Mouse (Mus musculus) forelimb bud, embryonic 11.5 days (tissue): ENCODE data around the gene Tmem130.
"Not testable (repeated sequence)": the region's sequence is repeated elsewhere in the genome, so short reads cannot be mapped to it uniquely, and the experiment has no call there.

Experiments used
- DNase-seq: peaks from one replicate; pipeline ENCODE4 v3.0.0-alpha.2; 2012; ENCODE audit warnings: low read depth, low spot score

The Tmem130 gene

DNA sequence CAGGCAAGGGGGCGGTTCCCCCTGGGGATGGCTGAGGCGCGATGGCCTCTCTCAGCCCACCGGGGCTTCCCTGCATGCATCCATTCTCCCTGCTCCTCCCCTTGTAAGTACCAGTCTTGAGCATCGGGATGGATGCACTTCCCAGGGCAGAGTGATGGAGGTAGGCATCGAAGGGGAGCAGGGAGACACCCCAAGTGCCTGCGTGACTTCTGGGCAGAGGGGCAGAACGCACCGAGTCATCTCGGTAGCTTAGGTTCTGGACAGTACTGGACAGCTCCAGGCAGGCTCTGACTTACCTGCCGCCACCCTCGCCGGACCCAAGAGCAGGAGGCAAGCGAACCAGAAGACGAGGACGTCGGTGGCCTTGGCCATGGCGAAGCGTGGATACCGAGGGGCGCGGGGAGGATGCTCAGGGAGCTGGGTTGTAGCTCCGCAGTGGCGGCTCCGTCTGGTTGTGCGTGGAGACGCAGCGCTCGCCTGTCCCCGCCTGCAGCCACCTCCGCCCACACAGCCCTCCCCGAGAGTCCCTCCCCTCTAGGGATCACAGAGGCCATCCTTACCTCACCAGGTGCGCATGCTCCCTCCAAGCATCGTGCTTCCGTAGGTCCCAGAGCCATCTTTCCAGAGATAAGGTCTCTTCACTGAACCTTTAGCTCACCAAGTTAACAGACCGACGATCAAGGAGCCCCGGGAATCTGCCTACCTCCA, at the start of gene Tmem130:
TSS of gene Tmem130 (minus strand) at position 658 of the 708 bp plus-strand sequence.
- no peak for DNase-seq

GRCm38 (mm10) chr5:144806931-144807330, 45.3 kb upstream of the Tmem130 start:
- no peak for DNase-seq

DNA sequence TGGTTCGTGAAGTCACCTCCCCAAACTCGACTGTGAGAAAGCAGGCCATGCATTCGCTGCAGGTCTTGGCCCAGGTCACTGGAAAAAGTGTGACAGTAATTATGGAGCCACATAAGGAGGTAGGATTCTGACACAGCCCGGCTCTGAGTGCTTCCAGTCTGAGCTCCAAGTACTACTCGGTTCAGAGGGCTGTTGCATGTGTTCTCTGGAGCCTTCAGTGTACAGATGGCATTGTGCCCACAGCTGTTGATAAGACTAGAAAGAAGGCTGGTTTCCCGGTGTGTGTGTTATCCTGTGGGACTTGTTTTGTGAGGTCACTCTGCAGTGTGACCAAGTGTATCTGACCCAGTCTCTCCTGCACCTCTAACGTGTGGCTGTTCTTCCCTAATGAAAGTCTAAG, 42.6 kb upstream of the Tmem130 start:
- DNase-seq: no peak

DNA sequence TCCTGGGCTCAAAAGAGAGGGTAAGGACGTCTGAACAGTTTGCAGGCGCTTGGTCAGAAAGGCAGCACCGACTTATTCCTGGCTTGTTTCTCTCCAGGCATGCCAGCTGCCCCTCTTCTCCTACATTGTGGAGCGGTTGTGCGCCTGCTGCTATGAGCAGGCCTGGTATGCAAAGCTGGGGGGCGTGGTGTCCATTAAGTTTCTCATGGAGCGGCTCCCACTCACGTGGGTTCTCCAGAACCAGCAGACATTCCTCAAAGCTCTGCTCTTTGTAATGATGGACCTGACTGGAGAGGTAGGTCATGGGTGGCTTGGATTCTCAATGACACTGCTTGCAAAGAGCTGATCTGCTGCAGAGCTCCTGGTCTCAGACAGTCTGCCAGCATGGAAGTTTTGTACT, 41.4 kb upstream of the Tmem130 start:
- no peak for DNase-seq

DNA sequence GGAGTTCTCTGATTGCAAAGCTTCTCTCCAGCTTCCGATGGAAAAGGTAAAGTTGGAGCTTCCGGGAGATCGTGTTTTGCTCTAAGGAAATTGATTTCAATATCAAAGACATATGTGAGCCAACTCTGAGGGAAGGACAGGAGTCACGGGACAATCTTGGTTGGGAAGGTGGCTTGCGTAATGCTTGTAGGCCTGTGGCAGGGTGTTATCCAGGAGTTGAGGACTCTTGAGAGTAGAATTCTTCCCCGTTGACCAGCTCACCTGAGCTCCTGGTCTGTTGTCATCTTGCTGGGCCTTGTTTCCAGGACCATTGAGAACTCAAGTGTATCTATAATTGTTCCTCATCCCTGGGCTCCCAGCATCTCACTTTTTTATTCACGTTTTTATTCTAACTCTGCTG, 35.5 kb upstream of the Tmem130 start:
- DNase-seq: no peak

- peak; percentile 24 for DNase-seq
Observed at GRCm38 (mm10) chr5:144794687-144795086, 33.1 kb upstream of the Tmem130 start.

GRCm38 (mm10) chr5:144793374-144793773, 31.8 kb upstream of the Tmem130 start:
- no peak for DNase-seq

- DNase-seq: no peak
Observed at GRCm38 (mm10) chr5:144786464-144786863, 24.8 kb upstream of the Tmem130 start.

GRCm38 (mm10) chr5:144780654-144781053, 19.0 kb upstream of the Tmem130 start:
- no peak for DNase-seq

DNA sequence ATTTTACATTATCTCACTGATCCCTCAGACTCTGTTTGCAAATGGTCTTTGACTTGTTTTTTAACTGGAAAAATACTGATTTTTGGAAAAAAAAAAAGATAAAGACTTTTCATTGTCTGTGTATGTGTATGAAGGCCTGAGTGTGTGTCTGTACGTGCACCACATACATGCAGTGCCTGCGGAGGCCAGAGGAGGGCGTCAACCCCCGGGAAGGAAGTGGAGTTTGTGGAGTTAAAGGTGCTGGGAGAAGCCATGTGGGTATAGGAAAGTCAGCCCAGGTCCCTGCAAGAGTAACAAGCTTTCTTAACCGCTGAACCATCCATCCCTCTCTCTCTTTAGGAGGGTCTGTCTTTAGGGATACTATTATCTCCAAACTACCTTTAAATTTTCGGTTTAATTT, 11.6 kb upstream of the Tmem130 start:
- no peak for DNase-seq

GRCm38 (mm10) chr5:144769067-144769482, 7.5 kb upstream of the Tmem130 start:
- no peak for DNase-seq

- DNase-seq: peak; percentile 88
Observed at GRCm38 (mm10) chr5:144767911-144768841, 6.6 kb upstream of the Tmem130 start.

DNA sequence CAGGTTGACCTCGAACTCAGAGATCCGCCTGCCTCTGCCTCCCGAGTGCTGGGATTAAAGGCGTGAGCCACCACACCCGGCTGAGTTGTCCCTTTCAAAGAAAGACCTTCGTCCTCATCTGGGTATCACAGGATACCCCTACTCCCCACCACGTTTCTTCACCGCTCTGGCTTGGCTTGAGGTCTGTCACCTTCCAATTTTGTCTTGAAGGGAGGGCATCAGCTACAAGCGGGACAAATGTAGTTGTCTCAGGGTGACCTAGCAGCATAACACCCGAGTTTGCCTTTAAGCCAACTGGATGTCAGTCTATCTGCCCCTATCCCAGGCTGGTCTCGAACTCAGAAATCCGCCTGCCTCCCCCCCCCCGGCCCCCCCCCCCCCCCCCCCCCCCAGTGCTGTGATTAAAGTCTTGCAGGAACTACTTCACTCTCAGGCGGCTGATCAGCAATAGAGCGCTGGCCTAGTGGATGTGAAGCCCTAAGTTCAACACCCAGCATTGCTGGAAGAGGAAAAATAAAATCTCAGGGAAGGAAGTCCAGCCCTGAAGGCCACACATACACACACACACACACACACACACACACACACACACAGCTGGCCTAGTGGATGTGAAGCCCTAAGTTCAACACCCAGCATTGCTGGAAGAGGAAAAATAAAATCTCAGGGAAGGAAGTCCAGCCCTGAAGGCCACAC, 5.6 kb upstream of the Tmem130 start, which contains the start of gene Trrap:
TSS of gene Trrap (plus strand) at position 627 of the 693 bp plus-strand sequence.
- not testable (repeated sequence) for DNase-seq

DNA sequence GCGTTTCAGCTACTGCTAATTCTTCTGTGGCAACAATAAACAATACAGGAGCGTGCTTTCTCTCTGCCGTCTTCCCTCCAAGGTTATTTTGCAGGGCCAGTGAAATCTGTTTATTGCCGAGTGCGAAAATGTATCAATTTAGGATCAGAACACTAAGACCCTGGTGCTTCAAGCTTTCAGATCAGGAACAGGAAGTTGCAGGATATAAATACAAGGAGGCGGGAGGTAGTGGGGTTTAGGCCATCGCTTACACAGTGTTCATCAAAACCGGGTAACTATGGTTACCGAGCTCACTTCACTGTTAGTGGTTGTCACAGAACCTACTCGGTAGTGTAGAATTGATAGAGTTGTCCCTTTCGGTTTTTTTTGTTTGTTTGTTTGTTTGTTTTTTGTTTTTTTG, 5.0 kb upstream of the Tmem130 start:
- no peak for DNase-seq

GRCm38 (mm10) chr5:144766026-144766425, 4.4 kb upstream of the Tmem130 start:
- DNase-seq: no peak

- no peak for DNase-seq
Observed at GRCm38 (mm10) chr5:144758422-144758821, 3.2 kb downstream of the Tmem130 start.

DNA sequence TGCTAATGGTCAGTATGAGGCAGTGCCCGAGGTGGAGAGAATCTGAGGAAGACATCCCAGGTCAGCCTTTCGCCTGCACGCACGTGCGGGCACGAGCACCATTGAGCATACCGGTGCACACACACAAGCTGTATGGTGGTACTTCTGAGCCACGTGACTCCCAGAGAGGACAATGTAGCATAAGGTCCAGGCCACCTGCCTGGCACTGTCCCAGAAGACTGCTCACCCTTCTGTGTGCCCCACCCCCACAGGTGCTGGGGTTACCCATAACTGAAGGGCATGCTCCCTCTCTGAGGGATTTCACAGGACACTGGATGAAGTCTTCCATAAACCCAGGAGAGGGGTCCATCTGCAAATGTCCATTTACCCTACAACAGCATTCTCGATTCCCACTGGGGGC, 4.2 kb downstream of the Tmem130 start:
- no peak for DNase-seq

- no peak for DNase-seq
Observed at GRCm38 (mm10) chr5:144755191-144755590, 6.4 kb downstream of the Tmem130 start.

DNA sequence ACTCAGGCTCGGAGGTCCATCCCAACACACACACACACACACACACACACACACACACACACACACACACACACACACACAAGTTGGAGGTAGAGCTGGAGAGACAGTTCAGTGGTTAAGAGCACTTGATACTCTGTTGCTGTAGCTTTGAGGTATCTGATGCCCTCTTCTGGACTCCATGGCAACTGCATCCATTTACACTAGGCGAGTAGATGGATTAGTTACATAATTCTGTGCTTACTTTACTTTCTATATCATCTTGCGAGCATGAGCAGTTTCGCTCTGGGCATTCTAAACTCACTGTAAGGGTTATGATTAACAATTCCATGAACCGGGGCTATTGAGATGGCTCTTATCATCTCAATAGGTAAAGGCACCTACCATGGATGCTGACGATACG, 8.6 kb downstream of the Tmem130 start:
- peak; percentile 44 for DNase-seq

DNA sequence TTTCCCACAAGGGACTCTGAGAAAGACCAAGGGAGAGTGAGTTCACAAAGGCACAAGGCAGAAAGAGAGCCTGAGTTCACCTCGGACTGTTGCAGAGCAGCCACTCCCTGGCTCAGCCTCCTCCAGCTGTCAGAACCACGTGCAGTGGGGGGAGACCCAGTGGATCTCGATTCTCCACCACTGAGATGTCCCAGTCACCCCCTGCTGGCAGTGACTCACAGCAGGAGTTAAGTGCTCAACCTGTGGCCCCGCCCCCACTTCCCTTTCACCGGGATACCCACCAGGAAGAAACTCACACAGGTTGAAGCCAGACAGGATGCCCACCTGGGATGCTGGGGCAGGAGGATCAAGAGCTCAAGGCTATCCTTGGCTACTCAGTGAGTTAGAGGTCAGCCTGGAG, 9.2 kb downstream of the Tmem130 start:
- DNase-seq: no peak

DNA sequence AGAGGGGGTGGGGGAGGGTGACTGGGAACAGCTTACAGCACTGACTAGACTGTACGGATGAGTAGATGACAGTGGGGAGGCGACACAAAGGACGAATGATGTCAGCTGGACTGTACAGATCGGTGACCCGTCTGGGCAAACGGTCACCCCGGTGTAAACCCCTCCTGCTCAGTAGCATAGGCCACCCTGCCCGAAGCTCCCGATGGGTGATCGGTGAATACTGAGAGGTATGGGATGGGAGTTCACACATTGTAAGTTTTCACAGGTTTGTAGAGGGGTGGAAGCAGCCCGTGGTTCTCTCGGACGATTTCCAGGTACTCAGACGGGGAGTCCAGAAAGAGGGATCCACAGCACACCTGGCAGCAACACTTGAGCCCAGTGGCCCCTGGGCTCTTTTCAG, 24.5 kb downstream of the Tmem130 start:
- no peak for DNase-seq

DNA sequence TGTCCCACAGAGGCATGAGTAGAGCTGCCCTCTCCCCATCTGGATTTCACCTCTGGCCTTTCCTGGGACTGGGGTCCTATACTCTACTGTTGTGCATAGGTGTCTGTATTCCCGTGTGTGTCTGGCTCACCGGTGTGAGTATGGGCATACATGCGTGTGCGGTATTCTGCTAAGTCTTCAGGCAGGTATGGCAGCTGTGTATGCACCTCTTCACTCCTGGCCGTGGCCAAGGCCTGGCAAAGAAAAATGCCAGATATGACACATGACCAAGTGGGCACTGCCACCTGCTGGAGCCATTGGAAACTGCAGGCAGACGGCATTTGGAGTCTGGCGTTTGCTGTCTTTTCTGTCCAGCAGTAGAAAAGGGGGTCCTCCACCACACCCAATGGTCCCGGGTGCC, 26.7 kb downstream of the Tmem130 start:
- DNase-seq: peak; percentile 75
